Mouse (Mus musculus): Measurements from ENCODE around the gene Fto.

DNA sequence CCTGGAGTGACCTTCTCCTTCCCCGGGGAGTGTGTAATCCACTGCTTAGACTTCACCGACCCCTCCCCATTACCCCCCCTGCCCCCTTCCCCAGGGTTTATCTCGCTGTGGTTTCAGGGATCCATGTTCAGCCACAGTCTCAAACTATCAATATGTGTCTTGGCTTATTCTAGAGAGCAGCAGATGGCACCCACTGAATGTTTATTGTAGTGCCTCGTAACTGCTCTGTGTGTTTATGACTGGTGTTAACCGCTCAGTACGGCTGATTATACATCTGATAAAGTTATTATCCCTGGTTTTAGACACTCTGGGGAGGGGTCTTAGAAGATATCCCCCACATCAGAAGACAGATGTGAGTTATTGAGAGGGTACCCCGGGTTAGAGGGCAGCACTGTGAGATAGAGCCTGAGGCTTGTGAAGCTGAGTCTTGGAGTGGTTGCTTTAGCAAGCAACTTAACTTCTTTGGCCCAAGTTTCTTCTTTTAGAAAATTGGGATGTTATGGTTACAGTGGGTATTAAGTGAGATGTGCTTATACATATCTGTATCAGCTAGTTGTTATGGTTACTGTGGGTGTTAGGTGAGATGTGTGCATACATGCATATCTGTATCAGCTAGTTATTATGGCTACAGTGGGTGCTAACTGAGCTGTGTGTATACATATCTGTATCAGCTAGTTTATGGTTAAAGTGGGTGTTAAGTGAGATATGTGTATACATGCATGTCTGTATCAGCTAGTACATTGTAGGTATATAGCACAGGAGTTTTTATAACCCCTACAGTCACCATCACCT is 5.8 kb downstream of the Fto start:
- TF ChIP-seq POLR2A (IDR thresholded peaks at IDR 0.05; ENCODE audit: low read depth, low read length) (no peak), CTCF (conservative IDR thresholded peaks at IDR 0.05; ENCODE audit: insufficient read depth, insufficient read length, low read depth, low read length) (no peak)
